Mouse (Mus musculus) MEL (cell line): ENCODE results near the gene Zdhhc13. TPM values are rescaled to one million over a fixed set of nuclear protein-coding genes. Genes with fewer than 3 reads are reported as not detected.
A peak's percentile ranks its signal among the peaks of the same experiment; 100 is the strongest.

Experiments used
- DNase-seq: peaks from one replicate; pipeline ENCODE4 v3.0.0; 2011; ENCODE audit warnings: low read depth, low spot score
- H3K27ac ChIP-seq: 2 replicates; pipeline ENCODE4 v1.5.1; 2012; ENCODE audit warnings: low read depth, mild to moderate bottlenecking, control low read depth, low read length, moderate library complexity; ENCODE audit not compliant: control insufficient read depth
- H3K27me3 ChIP-seq, 2 experiments: fragments of 150-350 bp in 1 of 2; sonication (generic) in 1 of 2; 2 replicates each; pipeline ENCODE4 v1.6.1; 2012; ENCODE audit warnings: low read length in 2 of 2, mild to moderate bottlenecking in 2 of 2, improper control_type of control experiment in 1 of 2, moderate library complexity in 1 of 2; ENCODE audit not compliant: insufficient read depth in 2 of 2, control insufficient read depth in 1 of 2
- H3K36me3 ChIP-seq, 2 experiments: 2 replicates each; pipeline ENCODE4 v1.6.1; 2012 to 2014; ENCODE audit warnings: low read length in 2 of 2, improper control_type of control experiment in 1 of 2, inconsistent platforms in 1 of 2, mild to moderate bottlenecking in 1 of 2; ENCODE audit not compliant: insufficient read depth in 2 of 2, control insufficient read depth in 1 of 2
- H3K4me1 ChIP-seq, 2 experiments: fragments of 150-350 bp in 1 of 2; sonication (generic) in 1 of 2; 2 replicates each; pipeline ENCODE4 v1.6.1; 2012; ENCODE audit warnings: low read length in 2 of 2, improper control_type of control experiment in 1 of 2, mild to moderate bottlenecking in 1 of 2; ENCODE audit not compliant: insufficient read depth in 2 of 2, control insufficient read depth in 1 of 2
- H3K4me3 ChIP-seq, 2 experiments: fragments of 150-350 bp in 1 of 2; sonication (generic) in 1 of 2; 2 replicates each; pipeline ENCODE4 v1.5.1; 2012; ENCODE audit warnings: low read depth in 2 of 2, low read length in 2 of 2, mild to moderate bottlenecking in 2 of 2, moderate library complexity in 2 of 2, control low read depth in 1 of 2, improper control_type of control experiment in 1 of 2; ENCODE audit not compliant: control insufficient read depth in 1 of 2, insufficient read depth in 1 of 2
- H3K79me2 ChIP-seq: 2 replicates; pipeline ENCODE4 v1.6.1; 2012; ENCODE audit warnings: mild to moderate bottlenecking, low read length, moderate library complexity; ENCODE audit not compliant: control insufficient read depth, poor library complexity, insufficient read depth
- H3K9ac ChIP-seq: 2 replicates; pipeline ENCODE4 v1.6.1; 2012; ENCODE audit warnings: low read depth, mild to moderate bottlenecking, control low read depth, low read length, moderate library complexity; ENCODE audit not compliant: control insufficient read depth, poor library complexity, severe bottlenecking
- H3K9me3 ChIP-seq: fragments of 150-350 bp; sonication (generic); replicated peaks from 2 replicates; pipeline ENCODE4 v1.6.1; 2012; ENCODE audit warnings: mild to moderate bottlenecking, low read length, improper control_type of control experiment, moderate library complexity; ENCODE audit not compliant: insufficient read depth
- CTCF ChIP-seq, 3 experiments: IDR thresholded peaks in 2 of 3; conservative IDR thresholded peaks in 1 of 3; 2 replicates each; pipeline ENCODE4 v1.5.1; 2011 to 2012; ENCODE audit warnings: low read length in 3 of 3, low read depth in 2 of 3, mild to moderate bottlenecking in 2 of 3, improper control_type of control experiment in 1 of 3, inconsistent platforms in 1 of 3, mixed read lengths in 1 of 3, moderate library complexity in 1 of 3; ENCODE audit not compliant: control insufficient read depth in 1 of 3, insufficient read depth in 1 of 3, poor library complexity in 1 of 3, severe bottlenecking in 1 of 3
- E2F4 ChIP-seq: IDR thresholded peaks from 2 replicates; pipeline ENCODE4 v1.6.1; 2011; ENCODE audit warnings: low read depth, low read length, improper control_type of control experiment, borderline replicate concordance
- ELF1 ChIP-seq: IDR thresholded peaks from 2 replicates; pipeline ENCODE4 v1.6.1; 2014; ENCODE audit warnings: low read depth, mild to moderate bottlenecking, inconsistent platforms, low read length, improper control_type of control experiment, moderate library complexity
- EP300 ChIP-seq, 2 experiments: IDR thresholded peaks; 2 replicates each; pipeline ENCODE4 v1.6.1; 2011; ENCODE audit warnings: improper control_type of control experiment in 2 of 2, low read length in 2 of 2, low read depth in 1 of 2, mild to moderate bottlenecking in 1 of 2
- HCFC1 ChIP-seq: IDR thresholded peaks from 2 replicates; pipeline ENCODE4 v1.6.1; 2012; ENCODE audit warnings: low read depth, mild to moderate bottlenecking, inconsistent platforms, low read length, improper control_type of control experiment, moderate library complexity
- JUND ChIP-seq: IDR thresholded peaks from 2 replicates; pipeline ENCODE4 v1.6.1; 2011; ENCODE audit warnings: low read depth, mild to moderate bottlenecking, improper control_type of control experiment, low read length
- RAD21 ChIP-seq: IDR thresholded peaks from 2 replicates; pipeline ENCODE4 v1.6.1; 2011; ENCODE audit warnings: mild to moderate bottlenecking, low read depth, low read length, improper control_type of control experiment
- RCOR1 ChIP-seq: IDR thresholded peaks from 2 replicates; pipeline ENCODE4 v1.6.1; 2012; ENCODE audit warnings: low read depth, mild to moderate bottlenecking, inconsistent platforms, low read length, improper control_type of control experiment
- SMC3 ChIP-seq: IDR thresholded peaks from 2 replicates; pipeline ENCODE4 v1.6.1; 2011; ENCODE audit warnings: low read depth, low read length, improper control_type of control experiment
- TAL1 ChIP-seq: IDR thresholded peaks from 2 replicates; pipeline ENCODE4 v1.6.1; 2012; ENCODE audit warnings: mild to moderate bottlenecking, inconsistent platforms, low read length, moderate library complexity, mixed read lengths
- TCF12 ChIP-seq: IDR thresholded peaks from 2 replicates; pipeline ENCODE4 v1.6.1; 2014; ENCODE audit warnings: low read depth, mild to moderate bottlenecking, inconsistent platforms, low read length, improper control_type of control experiment, moderate library complexity
- USF1 ChIP-seq: IDR thresholded peaks from 2 replicates; pipeline ENCODE4 v1.6.1; 2014; ENCODE audit warnings: low read depth, mild to moderate bottlenecking, inconsistent platforms, low read length, improper control_type of control experiment, moderate library complexity
- USF2 ChIP-seq, 2 experiments: IDR thresholded peaks; 2 replicates each; pipeline ENCODE4 v1.6.1; 2011 to 2012; ENCODE audit warnings: improper control_type of control experiment in 2 of 2, low read length in 2 of 2, borderline replicate concordance in 1 of 2, inconsistent platforms in 1 of 2, low read depth in 1 of 2, mild to moderate bottlenecking in 1 of 2; ENCODE audit not compliant: insufficient read depth in 1 of 2
- ZC3H11A ChIP-seq: IDR thresholded peaks from 2 replicates; pipeline ENCODE4 v1.6.1; 2012; ENCODE audit warnings: low read depth, mild to moderate bottlenecking, inconsistent platforms, low read length, improper control_type of control experiment
- polyA plus RNA-seq, 2 experiments: library from polyadenylated mRNA; stranded (reverse) in 1 of 2; unstranded in 1 of 2; fragments of >175 nt in 1 of 2; fragments of >200 nt in 1 of 2; gene quantifications; 2 replicates each; pipeline versions ENCODE4 v1.2.1 to v1.2.4; 2012; ENCODE audit warnings: low replicate concordance in 2 of 2, low read depth in 1 of 2; ENCODE audit not compliant: insufficient read length in 2 of 2, insufficient read depth in 1 of 2, missing spikeins in 1 of 2
- total RNA-seq: library from RNA; depleted of rRNA; stranded (reverse); fragments of 300-350 nt; gene quantifications from 2 replicates; pipeline ENCODE4 v1.2.3, GENCODE M21; 2012

Gene Zdhhc13
- total and polyA plus RNA-seq, 3 experiments, result 32.8 to 46.1 TPM; not detected in 1

GRCm38 (mm10) chr7:48756306-48756931 lies 32.4 kb upstream of the Zdhhc13 start:
- Histone ChIP-seq H3K9me3 (no peaks in the 10 kb centered on the region), H3K4me3 (no peak overlapping the region), H3K9ac (no peak overlapping the region), H3K4me1 (0 out of 4 replicates have a peak, but pooled peaks cover 0 to under 1% of the 10 kb centered on the region in 2 experiments), H3K79me2 (no peaks in the 10 kb centered on the region), H3K27me3 (peaks cover 4 to 5% of the 10 kb centered on the region in 2 experiments), H3K27ac (no peak overlapping the region), H3K36me3 (no peaks in the 10 kb centered on the region; a peak in 1 of 4 replicates)
- TF ChIP-seq E2F4, result no peak
- no peak for TF ChIP-seq HCFC1
- TF ChIP-seq JUND, result no peak
- TF ChIP-seq RCOR1, result no peak
- peak; percentile 44 for TF ChIP-seq SMC3
- peak in 1 of 3 experiments; percentile 48; a peak in 2 of 6 replicates for TF ChIP-seq CTCF (IDR thresholded peaks at IDR 0.05 in 2 of 3, conservative IDR thresholded peaks at IDR 0.05 in 1 of 3; ENCODE audit: control insufficient read depth in 1 of 3, insufficient read depth in 1 of 3, low read depth in 2 of 3, low read length in 3 of 3, poor library complexity in 1 of 3, severe bottlenecking in 1 of 3)
- TF ChIP-seq ZC3H11A, result peak; percentile 40
- no peak for TF ChIP-seq USF2 (IDR thresholded peaks at IDR 0.05; ENCODE audit: borderline replicate concordance in 1 of 2, insufficient read depth in 1 of 2, low read depth in 1 of 2, low read length in 2 of 2)
- TF ChIP-seq EP300 (IDR thresholded peaks at IDR 0.05; ENCODE audit: low read depth in 1 of 2, low read length in 2 of 2), result no peak
- TF ChIP-seq RAD21, result peak; percentile 55
- DNase-seq, result peak; percentile 31

GRCm38 (mm10) chr7:48758083-48758482 lies 30.7 kb upstream of the Zdhhc13 start:
- Histone ChIP-seq H3K27ac (no peak overlapping the region), H3K9ac (no peak overlapping the region), H3K79me2 (no peaks in the 10 kb centered on the region), H3K27me3 (peaks cover 4 to 6% of the 10 kb centered on the region in 2 experiments), H3K36me3 (no peaks in the 10 kb centered on the region), H3K4me3 (no peak overlapping the region), H3K4me1 (no peaks in the 10 kb centered on the region), H3K9me3 (no peaks in the 10 kb centered on the region)
- TF ChIP-seq RAD21 (no peak), ELF1 (no peak), TAL1 (no peak), TCF12 (no peak), USF1 (no peak)
- DNase-seq, result no peak
